Mouse (Mus musculus) heart, postnatal 36 days (tissue): ENCODE measurements at regions not wholly inside any gene's neighbourhood (a gene's known extent, or its start where the extent isn't known, plus 50 kb on each side); places are given as distances from the start of the nearest gene placed in this dataset.

ENCODE experiments used
- DNase-seq, 2 experiments: peaks; one replicate each; pipeline ENCODE4 v3.0.0; 2021 to 2022
- intact Hi-C: fragments of 180-260 bp; cut with DNase I; formaldehyde crosslinking; loops from one replicate; pipeline ENCODE4 v1.15.1; 2025

GRCm38 (mm10) chr9:31971801-31972628 lies 58.8 kb upstream of the Barx2 start:
- DNase-seq, result peak; percentile 72 to 78
- intact Hi-C loops, result loop anchor here (1.0 to 5.0 kb wide), 2 partner anchors 60 to 187 kb away; no protein-coding TSS in a partner anchor

DNA sequence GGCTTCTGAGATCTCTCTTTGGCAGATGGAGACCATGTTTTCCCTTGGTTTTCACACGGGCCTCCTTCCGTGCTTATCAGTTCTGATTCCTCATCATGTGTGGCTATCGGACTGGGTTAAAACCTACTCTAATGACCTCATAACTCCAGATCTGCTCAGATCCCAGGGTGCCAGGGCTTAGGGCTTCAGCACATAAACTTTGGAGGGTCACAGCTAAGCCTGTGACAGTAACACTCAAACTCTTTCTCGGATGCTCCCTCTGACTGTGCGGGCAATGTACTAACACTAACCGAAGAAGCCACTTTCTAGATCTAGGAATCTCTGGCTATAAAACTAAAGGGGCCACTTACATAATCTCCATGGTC lies 59.3 kb upstream of the Barx2 start:
- intact Hi-C loops, result loop anchor here (5.0 kb wide), 1 partner anchor 60 kb away; no protein-coding TSS in a partner anchor
- no peak for DNase-seq

DNA sequence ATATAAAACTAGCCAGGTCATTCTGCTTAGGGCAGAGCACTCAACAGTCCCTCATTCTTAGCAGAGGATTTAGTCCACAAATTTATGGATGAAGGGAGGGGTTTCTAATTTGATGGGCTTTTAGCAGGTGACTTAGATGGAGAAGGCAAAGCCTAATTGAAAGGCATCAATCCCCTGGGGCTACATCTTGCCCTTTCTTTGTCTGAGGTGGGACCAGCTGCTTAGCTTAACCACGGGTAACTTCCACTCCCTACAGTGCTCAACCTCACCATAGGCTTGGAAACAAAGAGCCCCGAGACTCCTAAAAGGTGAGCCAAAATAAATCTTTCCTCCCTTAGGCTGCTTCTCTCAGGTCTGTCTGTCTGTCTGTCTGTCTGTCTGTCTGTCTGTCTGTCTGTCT lies 62.9 kb upstream of the Barx2 start:
- no peak for DNase-seq
- intact Hi-C loops, result no loop called here

- intact Hi-C loops, result no loop called here
- no peak for DNase-seq
These were observed 64.8 kb upstream of the Barx2 start for GRCm38 (mm10) chr9:31978071-31978470.

DNA sequence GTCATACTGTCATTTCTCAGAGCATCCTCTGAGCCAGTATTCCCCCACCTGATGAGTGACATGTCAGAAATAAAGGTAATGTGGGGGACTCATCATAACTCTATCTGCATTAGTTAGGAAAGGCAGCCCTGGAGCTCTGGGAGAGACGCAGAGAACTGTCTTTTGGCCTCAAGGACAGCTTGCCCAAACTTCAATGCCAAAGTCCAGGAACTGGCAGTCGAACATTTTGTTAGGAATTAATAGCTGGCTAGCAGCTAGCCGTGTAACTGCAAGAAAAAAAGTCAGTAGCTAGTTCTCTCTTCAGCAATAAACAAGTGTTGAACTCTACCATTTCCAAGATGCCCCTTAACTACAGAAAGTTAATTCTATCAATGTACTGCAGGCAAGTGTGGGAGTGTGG lies 65.9 kb upstream of the Barx2 start:
- intact Hi-C loops, result no loop called here

DNA sequence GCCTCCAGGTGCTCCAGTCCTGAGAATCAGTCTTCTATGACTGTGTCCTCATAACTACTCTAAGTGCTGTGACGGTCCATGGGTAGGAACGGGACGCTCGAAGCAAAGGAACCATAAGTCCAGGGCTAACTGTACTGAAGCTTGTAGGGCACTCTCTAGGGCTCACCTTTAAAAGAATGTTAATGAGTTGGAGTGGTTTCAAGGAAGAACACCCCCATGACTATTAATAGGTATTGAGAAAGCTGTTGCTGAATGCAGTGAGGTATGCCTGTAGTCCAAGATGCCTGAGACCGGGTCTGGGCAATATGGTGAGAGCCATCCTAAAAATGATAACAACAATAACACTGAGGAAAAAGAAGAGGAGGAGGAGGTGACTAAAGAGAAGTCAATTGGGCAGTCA lies 67.2 kb upstream of the Barx2 start:
- no peak for DNase-seq
- intact Hi-C loops, result no loop called here

More for the DNA sequence above, 65.9 kb upstream of the Barx2 start:
- no peak for DNase-seq

- intact Hi-C loops, result no loop called here
- peak in 1 of 2 experiments; percentile 13 for DNase-seq
These were observed 70.7 kb upstream of the Barx2 start for GRCm38 (mm10) chr9:31983759-31984586.

GRCm38 (mm10) chr9:31988826-31989225 lies 75.6 kb upstream of the Barx2 start:
- DNase-seq, result no peak
- intact Hi-C loops, result no loop called here

DNA sequence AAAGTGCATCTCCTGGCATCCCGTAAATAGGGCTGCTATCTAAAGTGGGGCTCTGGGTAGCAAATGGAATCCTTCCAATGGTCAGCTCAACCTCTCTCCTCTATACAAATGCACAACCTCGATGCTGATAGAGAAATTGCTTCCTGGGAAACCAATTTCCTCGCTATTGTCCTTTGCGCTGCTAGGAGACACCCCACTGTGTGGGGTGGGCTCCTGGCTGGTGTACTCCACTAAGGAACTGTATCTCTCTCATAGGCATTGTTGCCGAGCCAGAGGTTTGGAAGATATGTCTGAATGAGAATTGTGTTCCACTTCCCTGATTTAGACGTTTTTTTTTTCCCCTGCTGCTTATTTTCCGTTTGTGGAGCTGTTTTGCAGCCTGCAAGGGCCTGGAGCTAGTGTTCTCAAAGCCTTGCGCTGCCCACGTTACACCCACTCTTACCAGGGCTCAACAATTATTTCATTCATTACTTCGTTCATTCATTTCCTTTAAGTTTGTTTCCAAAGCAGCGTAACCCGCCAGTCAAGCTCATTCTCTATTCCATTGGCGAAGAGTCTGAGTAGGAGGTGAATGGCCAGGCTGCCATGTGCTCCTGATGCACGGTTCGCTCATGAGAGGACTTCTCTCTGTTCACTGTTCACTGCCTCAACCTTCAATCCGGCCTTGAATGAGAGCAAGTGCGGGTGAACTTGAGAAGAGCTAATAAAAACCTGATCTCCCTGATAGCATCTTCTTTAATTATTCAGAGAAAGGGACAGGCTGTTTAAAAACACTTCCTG lies 76.5 kb upstream of the Barx2 start:
- DNase-seq, result no peak

DNA sequence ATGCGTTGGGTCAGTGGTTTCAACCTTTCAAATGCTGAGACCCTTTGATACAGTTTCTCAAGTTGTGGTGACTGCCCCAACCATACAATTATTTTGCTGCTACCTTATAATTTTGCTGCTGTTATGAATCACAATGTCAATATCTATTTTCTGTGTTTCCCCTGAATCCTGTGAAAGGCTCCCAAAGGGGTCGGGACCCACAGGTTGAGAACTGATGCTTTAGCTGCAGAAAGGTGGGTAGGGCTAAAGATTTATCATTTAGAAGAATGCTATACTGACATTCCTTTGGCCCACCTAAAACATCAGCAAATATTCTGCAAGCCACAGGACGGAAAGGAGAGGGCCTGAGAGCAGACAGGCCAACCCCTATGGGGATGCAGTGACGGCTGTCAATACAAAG lies 77.2 kb upstream of the Barx2 start:
- intact Hi-C loops, result no loop called here
- DNase-seq, result no peak

More for the DNA sequence above, 76.5 kb upstream of the Barx2 start:
- intact Hi-C loops, result no loop called here

GRCm38 (mm10) chr9:31993631-31994601 lies 80.7 kb upstream of the Barx2 start:
- DNase-seq, result no peak
- intact Hi-C loops, result no loop called here

- intact Hi-C loops, result no loop called here
- DNase-seq, result no peak
These were observed 81.8 kb upstream of the Barx2 start for GRCm38 (mm10) chr9:31995101-31995500.

DNA sequence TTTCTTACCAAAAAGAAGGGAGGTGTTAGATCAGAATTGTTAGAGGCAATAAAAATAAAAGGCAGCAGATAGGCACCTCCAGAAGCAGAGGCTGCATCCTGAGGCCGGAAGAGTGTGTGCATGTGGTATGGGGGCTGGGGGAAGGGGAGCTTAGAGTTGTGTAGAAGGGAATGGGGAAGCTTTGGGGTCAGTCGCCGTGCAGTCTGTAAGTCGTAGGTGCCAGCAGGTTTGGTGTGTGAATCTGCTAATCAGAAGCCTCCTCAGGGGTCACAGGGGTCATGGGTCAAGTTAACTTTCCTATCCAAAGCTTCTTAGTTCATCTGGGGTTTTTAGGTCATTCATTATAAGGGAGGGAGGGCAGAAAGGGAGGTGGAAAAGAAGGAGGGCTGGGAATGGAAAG lies 82.4 kb upstream of the Barx2 start:
- intact Hi-C loops, result no loop called here
- no peak for DNase-seq

GRCm38 (mm10) chr9:31996466-31997177 lies 83.4 kb upstream of the Barx2 start:
- DNase-seq, result no peak
- intact Hi-C loops, result no loop called here

DNA sequence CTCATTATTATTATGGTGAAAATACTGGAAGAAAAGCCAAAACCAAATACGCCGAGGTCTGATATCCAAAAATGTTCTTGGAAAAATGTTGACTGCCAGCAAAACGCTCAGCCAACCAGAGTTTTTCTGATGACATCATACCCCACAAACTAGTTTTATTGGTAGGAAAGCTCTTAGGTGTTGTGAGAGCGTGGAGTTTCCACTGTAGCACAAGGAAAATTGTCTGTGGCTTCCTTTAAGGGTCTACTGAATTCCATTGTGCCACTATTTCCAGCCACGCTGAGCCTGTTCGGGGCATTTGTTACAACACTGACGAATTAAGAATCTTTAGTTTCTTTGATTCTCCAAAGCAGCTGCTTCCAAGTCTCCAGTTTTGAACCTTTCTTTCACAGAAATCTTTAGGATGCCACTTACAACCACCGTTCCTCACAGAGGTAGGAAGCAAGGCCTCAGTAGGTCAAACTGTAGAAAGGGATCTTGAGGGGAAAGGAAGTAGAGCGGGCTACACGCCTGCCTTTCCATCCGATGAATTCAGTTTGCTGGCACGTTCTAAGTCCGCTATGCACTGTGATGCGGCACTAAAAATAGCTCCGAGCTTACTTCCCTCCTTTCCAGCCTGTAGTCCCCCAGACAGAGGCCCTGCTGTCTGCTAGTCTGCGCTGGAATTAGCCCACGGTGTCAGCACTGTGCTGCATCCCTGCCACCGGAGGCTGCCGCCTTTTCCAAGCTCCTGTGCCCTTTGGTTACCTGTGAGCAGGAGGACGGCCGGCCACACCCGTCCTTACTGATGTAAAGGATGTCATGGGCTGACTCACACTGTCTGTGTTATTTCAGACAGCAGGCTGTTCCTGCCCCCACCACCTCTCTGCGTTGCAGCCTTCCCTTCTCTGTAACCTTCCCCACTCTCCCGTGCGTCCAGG lies 84.2 kb upstream of the Barx2 start:
- intact Hi-C loops, result no loop called here
- peak in 1 of 2 experiments; percentile 35 for DNase-seq

DNA sequence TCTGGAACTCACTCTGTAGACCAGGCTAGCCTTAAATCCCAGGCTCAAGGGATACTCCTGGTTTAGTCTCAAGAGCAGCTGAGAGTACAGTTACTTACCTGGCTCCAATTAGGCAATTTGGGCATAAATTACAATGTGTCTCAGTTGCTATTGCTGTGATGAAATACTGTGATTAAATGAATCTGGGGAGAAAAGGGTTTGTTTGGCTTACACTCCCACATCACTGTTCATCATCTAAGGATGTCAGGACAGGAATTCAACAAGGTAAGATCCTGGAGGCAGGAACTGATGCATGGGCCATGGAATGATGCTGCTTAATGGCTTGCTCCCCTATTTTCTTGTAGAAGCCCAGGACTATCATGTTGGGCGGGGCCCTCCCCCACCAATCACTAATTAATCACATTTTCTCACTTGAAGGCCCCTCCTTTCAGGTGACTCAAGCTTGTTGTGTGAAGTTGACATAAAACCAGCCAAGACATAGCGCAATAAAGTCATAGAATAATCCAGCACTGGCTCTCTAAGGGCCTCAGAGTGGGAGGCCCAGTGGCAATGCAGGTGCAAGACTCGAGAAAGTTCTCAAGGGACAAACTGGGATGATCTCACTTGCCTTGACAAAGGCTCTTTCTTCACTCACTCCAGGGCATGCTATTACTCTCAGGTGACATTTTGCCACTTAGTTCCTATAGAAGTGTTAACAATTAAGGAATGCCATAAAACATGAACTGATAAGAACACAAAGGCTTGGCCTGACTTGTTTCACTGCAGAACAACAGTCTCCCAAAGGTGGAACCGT lies 85.4 kb upstream of the Barx2 start:
- no peak for DNase-seq
- intact Hi-C loops, result no loop called here

DNA sequence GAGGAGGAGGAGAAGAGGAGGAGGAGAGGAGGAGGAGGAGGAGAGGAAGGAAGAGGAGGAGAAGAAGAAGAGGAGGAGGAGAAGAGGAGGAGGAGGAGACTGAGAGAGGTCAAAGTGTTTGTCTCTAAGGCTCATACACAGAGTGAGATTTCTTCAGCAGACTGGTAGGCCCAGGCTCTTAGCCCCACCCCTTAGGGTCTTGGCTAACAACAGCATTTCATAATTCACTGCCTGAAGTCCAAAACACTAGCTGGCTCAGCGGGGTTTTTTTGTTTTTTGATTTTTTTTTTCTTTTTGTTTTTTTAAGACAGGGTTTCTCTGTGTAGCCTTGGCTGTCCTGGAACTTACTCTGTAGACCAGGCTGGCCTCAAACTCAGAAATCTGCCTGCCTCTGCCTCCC lies 86.5 kb upstream of the Barx2 start:
- no peak for DNase-seq
- intact Hi-C loops, result loop anchor here (2.0 kb wide), 1 partner anchor 19 kb away; no protein-coding TSS in a partner anchor
